Mouse (Mus musculus) layer of hippocampus, adult 2 months (tissue): ENCODE data around the gene Urm1. TPM values are rescaled to one million over a fixed set of nuclear protein-coding genes. Genes with fewer than 3 reads are reported as not detected.
"Not testable (repeated sequence)": the region's sequence is repeated elsewhere in the genome, so short reads cannot be mapped to it uniquely, and the experiment has no call there.

Experiments used
- DNase-seq, 2 experiments: peaks; one replicate each; pipeline ENCODE4 v3.0.0; 2022; ENCODE audit warnings: low spot score in 2 of 2
- H3K27ac ChIP-seq: fragments of 200-600 bp; 2 replicates; pipeline ENCODE4 v1.8.1; 2022
- H3K4me3 ChIP-seq: fragments of 200-600 bp; 2 replicates; pipeline ENCODE4 v1.8.1; 2022; ENCODE audit warnings: mild to moderate bottlenecking
- CTCF ChIP-seq: fragments of 200-600 bp; conservative IDR thresholded peaks from 2 replicates; pipeline ENCODE4 v1.8.1; 2022; ENCODE audit warnings: antibody characterized with exemption, mild to moderate bottlenecking, moderate library complexity
- long read RNA-seq, 2 experiments: library from polyadenylated mRNA; stranded (forward); transcript quantifications; one replicate each; pipeline ENCODE4 v2.0.0; 2021; ENCODE audit warnings: borderline mapping rate in 2 of 2
- total RNA-seq, 2 experiments: library from RNA; stranded (reverse); gene quantifications; 2 replicates each; pipeline ENCODE4 v1.2.3; 2021

The Urm1 gene
- 10 to 100 TPM; 43.0 to 48.7 TPM for total RNA-seq
- long read RNA-seq, experiment 1, transcript Urm1-201 (5 exons, 2,196 nt) = major isoform, 8 of 15 reads
- long read RNA-seq, experiment 1, partial matches to known transcripts = 0 of 15 reads
- long read RNA-seq, experiment 1, other reads (novel, unspliced or antisense) = 5 of 15 reads
- long read RNA-seq, experiment 2, transcript Urm1-201 (5 exons, 2,196 nt) = major isoform, 18 of 22 reads
- long read RNA-seq, experiment 2, partial matches to known transcripts = 0 of 22 reads
- long read RNA-seq, experiment 2, other reads (novel, unspliced or antisense) = 3 of 22 reads

DNA sequence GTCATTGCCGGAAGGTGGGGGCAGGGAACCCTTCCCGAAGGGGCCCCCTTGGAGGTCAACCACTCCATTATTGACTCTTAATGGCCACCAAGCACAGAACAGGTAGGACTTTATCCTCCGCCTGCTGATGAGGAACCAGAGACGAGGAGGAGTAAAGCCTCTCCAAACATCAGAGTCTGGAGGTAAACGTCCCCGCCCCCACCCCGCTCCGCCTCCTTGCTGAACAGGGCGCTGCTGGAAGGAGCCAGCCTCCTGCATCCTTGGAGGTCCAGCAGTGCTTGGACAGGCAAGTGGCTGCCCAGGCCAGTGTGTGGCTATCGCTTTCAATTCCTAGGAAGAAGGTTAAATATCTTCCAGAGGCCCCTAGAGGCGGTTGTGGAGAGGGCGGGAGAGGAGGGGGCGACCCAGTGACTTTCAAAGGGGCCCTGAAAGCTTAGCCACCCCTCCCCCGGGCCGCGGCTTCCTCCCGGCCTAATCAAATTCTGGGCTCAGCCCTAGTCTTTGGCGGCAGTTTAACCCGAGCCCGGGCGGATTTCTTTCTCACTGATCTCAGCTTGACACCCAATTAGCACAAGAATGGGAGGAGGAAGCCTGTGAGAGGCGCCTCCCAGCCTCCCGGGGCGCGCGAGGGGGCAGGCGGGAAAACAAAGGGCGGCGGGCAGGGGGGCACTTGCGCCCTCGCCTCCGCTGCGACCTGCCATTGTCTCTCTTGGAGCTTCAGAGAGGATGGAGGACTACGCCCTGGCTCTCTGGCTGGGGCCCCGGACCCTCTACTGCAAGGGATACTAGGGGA lies at the start of gene Urm1:
TSS of gene Urm1 (plus strand) at position 51 of the 793 bp plus-strand sequence.
- Histone ChIP-seq H3K4me3 (peak within 1 kb of the TSS; percentile 64), H3K27ac (peak within 1 kb of the TSS; percentile 97)
- TF ChIP-seq CTCF = peak; percentile 39
- DNase-seq = peak; percentile 59 to 60

DNA sequence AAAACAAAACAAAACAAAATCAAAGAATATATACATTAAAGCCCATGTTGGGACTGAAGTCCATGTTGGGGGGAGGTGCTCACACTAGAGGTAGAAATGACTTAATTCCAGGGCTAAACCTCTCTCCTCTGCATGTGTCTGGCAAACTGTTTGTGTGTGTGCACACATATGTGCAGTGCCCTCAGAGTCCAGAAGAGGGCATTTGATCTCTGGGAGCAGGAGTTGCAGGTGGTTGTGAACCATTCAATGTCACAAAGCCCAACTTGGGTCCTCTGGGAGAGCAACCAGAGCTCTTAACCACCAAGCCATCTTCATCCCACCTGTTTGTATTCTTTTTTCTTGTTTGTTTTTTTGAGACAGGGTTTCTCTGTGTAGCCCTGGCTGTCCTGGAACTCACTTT lies 49.7 kb upstream of the Urm1 start:
- TF ChIP-seq CTCF = peak; percentile 47
- H3K27ac ChIP-seq = no peak overlapping the region
- no peak for DNase-seq
- no peak overlapping the region for H3K4me3 ChIP-seq

DNA sequence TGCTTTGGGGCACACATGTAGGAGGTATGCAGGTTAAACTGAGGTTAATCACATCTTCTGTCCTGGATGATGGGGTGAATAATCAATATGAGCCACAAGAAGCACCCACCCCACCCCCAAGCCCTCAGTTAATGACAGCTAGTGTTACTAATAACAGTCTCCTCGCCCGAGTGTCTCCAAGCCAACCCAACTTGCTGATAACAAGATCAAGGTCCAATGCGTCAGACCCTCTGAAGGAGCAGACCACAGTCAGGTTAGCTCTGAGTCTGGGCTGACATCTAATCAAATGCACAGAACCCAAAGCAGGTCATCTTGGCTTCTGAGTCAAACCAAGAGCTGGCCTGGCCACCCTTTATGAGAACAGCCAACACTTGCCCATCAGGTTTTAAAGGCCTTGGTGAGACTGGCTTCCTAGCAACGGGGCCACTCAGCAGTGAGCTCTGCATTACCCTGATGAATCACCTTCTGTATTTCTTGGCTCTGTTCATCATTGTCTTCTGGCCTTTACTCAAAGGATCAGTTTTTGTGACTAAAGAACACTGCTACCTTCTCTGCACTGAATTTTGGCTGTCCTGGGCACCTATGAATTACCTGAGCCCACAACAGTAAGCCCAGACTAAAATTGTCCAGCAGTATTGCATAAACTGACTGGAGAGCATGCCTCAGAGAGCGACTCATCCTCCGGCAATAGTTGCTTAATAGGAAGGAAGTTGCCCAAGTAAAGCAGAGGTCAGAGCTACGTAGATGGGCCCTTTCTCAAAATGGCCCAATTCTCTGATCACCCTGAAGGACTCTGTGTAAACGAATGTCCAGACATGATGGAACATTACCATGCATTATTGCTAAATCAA lies 48.0 kb upstream of the Urm1 start:
- Histone ChIP-seq H3K27ac (no peak overlapping the region), H3K4me3 (no peak overlapping the region)
- no peak for TF ChIP-seq CTCF
- no peak for DNase-seq

DNA sequence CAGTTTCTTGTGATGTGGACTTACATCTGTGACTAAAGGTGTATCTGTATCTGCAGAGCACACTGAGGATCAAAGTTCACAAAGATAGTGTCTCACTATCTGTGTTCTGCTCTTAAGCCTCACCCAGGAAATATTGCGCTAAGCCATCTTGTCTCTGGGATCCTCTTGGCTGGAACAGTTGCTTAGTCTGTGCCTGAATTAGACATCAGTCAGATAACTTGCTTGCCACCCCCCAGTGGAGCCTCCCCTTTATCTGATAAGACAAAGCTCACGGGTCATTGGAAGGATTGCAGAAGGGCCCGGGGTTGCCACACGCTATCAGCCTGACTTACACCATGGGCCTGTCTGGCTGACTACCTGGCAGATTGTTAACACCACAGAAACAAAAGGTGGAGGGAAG lies 46.6 kb upstream of the Urm1 start:
- Histone ChIP-seq H3K27ac (no peak overlapping the region), H3K4me3 (no peak overlapping the region)
- no peak for DNase-seq
- no peak for TF ChIP-seq CTCF

DNA sequence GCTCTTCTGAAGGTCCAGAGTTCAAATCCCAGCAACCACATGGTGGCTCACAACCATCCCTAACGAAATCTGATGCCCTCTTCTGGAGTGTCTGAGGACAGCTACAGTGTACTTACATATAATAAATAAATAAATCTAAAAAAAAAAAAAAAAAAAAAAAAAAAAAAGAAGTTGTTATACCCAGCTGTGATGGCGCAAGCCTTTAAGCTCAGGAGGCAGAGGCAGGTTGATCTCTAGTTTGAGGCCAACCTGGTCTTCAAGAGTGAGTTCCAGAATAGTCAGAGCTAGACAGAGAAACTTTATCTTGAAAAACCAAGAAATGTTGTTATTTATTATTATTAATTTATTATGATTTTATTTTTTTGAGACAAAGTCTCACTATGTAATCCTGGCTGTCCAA lies 38.6 kb upstream of the Urm1 start:
- not testable (repeated sequence) for DNase-seq, H3K4me3 ChIP-seq, H3K27ac ChIP-seq

DNA sequence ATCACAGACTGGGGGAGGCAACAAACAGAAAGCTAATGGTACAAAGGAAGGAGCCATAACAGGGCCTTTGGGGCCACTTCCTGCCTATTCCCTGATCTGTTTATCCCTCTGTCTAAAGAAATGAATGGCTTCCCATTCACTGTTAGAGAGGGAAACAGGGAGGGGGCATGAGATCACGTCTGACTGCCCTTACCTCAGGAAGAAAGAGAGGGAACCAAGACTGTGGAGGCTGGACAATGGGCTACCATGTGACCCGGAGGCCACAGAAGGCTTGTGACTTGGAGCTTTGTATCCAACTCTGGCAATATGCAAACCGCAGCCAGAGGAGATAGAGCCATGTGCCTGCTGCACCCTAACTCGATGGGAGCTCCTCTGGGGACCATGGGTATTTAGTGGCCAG lies 35.6 kb upstream of the Urm1 start:
- no peak for TF ChIP-seq CTCF

DNA sequence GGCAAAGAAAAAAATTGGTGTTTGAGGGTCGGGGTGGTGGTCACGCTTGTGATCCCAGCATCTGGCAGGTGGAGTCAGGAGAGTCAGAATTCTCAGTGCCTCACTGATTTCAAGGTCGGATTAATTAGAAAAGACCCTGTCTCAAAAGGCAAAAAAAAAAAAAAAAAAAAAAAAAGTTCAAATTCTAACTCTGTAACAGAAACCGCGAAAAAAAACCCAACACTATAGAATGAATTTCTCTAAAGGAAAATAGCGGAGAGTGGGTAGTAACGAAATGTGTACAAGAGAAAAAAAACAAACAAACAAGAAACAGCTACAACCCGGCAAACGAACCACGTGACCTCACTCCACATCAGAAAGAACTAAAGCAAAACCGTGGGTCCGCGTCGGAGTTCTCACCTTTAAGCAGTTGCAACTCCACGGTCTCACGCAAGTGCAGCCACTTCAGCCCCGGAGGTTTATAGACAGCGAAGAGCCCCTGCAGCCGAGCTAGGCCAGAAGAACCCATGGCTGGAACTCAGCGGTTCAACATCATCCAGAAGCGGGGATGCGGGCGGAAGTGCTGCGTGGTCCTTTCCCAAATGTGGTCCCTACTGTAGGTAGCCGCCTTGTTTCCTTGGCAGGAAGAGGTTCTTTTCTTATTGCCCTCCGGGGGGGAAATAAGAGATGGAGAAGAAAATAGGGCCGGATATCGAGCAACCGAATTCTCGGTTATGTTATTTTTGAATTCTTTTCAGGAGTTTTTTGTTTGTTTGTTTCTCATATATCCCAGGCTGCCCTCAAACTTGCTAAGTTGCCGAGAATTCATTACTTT lies 32.6 kb upstream of the Urm1 start, which contains the start of gene Coq4:
TSS of gene Coq4 (plus strand) at position 390 of the 814 bp plus-strand sequence.
- Histone ChIP-seq H3K27ac (peak within 1 kb of the TSS; percentile 87), H3K4me3 (peak within 1 kb of the TSS; percentile 75)
- peak; percentile 92 for DNase-seq
- no peak for TF ChIP-seq CTCF

More for the DNA sequence above, 35.6 kb upstream of the Urm1 start:
- no peak overlapping the region for H3K27ac ChIP-seq
- no peak overlapping the region for H3K4me3 ChIP-seq
- no peak for DNase-seq

DNA sequence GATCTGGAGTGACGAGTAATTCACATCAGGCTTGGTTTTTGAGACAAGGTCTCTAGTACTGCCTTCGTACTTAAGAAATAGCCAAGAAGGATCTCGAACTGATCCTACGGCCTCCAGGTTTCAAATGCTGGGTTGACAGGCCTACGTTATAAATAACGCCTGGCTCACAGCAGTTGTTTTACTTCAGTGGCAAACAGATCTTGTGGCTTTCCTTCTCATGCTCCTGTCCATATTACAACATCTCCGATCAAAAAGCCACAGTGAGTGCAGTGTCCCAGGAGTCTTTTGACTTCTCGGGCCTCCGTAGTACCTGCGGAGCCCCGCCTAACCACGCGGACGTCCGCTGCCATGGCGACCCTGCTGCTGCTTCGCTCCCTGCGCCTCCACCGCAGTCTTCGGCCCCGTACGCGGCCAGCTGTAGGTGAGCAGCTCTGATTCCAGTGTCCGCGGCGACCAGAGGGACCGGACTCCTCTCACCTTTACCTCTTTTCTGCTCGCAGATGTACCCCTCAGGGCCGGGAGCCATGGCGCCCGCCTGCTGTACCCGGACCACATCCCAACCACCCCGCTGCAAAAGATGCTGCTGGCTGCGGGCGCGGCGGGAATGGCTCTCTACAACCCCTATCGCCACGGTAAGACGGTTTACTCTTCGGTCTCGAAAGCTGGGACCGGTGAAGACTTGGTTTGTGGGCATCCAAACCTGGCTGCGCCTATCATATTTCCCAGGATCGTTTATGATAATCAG lies 31.8 kb upstream of the Urm1 start, which contains the start of gene Trub2:
TSS of gene Trub2 (minus strand) at position 566 of the 745 bp plus-strand sequence.
- no peak for TF ChIP-seq CTCF

DNA sequence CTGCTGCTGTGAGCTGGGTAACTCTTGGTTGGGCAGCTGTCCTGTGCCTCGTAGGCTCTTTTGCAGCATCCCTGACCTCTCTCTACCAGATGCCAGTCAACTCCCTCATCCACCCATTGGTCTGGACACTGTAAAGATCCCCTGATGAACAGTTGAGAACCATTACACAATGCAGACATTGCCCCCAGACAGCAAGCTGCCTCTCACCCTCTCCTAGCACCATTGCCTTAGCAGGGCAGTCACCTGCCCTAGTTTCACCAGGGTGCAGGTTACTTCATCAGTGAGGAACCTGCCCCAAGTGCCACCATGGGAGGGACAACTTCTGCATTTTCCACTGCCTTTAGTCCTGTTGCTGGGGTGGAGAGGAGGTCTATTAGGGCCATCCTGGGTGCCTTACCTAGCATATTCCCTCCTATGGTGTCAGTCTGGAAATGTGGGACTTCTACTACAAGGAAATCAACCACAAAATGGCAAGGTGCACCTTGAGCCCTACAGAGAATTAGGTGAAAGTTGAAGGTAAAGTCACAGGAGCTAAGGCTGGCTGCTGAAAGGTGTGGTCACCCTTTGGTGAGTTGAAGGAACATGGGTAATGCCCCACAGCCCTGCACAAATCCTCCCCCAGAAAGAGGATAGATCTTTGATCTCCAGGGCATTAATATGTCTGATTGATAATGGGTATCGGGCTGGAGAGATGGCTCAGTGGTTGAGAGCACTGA lies 26.9 kb upstream of the Urm1 start:
- Histone ChIP-seq H3K4me3 (no peak overlapping the region), H3K27ac (no peak overlapping the region)
- no peak for DNase-seq
- TF ChIP-seq CTCF = no peak

More for the DNA sequence above, 31.8 kb upstream of the Urm1 start, which contains the start of gene Trub2:
- H3K27ac ChIP-seq = peak within 1 kb of the TSS; percentile 87
- peak within 1 kb of the TSS; percentile 75 for H3K4me3 ChIP-seq
- peak; percentile 84 to 88 for DNase-seq

DNA sequence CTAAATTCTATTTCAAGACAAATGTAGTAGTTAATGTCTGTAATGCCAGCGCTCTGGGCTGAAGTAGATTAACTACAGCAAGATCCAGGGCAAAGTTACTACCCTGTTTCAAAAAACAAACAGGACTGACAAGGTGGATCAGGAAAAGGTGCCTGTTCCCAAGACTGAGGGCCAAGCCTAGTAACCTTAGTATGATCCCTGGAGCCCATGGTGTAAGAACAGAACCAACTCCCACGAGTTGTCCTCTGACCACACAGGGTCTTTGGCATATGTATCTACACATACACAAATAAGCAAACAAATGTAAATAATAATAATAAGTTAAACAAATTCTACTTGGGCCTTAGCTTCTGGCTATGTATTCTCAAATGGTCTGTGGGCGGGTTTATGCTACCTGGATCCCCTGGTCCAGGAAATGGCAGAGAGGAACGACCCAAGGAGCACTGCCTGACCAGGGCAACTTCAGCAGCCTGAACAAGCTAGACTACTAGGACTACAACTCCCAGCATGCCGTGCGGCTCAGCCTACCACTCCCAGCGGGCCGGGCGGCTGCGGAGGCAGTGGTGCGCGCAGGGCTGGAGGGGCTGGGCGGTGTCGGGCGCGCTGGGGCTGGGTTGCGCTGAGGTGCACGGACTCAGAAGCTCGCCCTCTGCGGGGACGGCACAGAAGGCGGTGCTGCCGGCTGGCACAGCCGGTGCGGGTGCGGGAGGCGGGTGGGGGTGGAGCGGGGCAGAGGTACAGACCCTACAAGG lies 17.6 kb upstream of the Urm1 start, which contains the start of gene Slc27a4:
TSS of gene Slc27a4 (plus strand) at position 560 of the 752 bp plus-strand sequence.
- Histone ChIP-seq H3K27ac (peak within 1 kb of the TSS; percentile 94), H3K4me3 (peak within 1 kb of the TSS; percentile 81)
- peak; percentile 96 to 98 for DNase-seq
- 0 out of 2 replicates have a peak, but pooled peaks have one; percentile 8 for TF ChIP-seq CTCF
